Mouse (Mus musculus) G1E (cell line): ENCODE data around the gene Fam222a. TPM values are rescaled to one million over a fixed set of nuclear protein-coding genes. Genes with fewer than 3 reads are reported as not detected.

Source experiments
- ATAC-seq: 2 replicates; pipeline ENCODE4 v1.8.0; 2016; ENCODE audit warnings: mild to moderate bottlenecking; ENCODE audit not compliant: insufficient number of reproducible peaks, poor library complexity, low FRiP score, severe bottlenecking; ENCODE audit errors: extremely low read depth
- DNase-seq: peaks from one replicate; pipeline ENCODE4 v3.0.0; 2012; ENCODE audit warnings: low spot score
- H3K27me3 ChIP-seq: 2 replicates; pipeline ENCODE4 v1.6.1; 2012; ENCODE audit warnings: mild to moderate bottlenecking, low read length, inconsistent platforms; ENCODE audit not compliant: insufficient read depth
- H3K36me3 ChIP-seq: replicated peaks from 2 replicates; pipeline ENCODE3; 2012; ENCODE audit warnings: mild to moderate bottlenecking, inconsistent platforms
- H3K4me1 ChIP-seq: 2 replicates; pipeline ENCODE4 v1.6.1; 2012; ENCODE audit warnings: low read depth, low read length, inconsistent platforms, mixed read lengths; ENCODE audit not compliant: insufficient read depth
- H3K4me3 ChIP-seq: 2 replicates; pipeline ENCODE4 v1.5.1; 2012; ENCODE audit warnings: low read depth, mild to moderate bottlenecking, inconsistent platforms, low read length, moderate library complexity, mixed read lengths
- H3K9me3 ChIP-seq: replicated peaks from 2 replicates; pipeline ENCODE4 v1.6.1; 2012; ENCODE audit warnings: inconsistent platforms
- CTCF ChIP-seq: IDR thresholded peaks from 2 replicates; pipeline ENCODE4 v1.5.1; 2012; ENCODE audit warnings: low read depth, low read length, inconsistent platforms, mixed read lengths
- GATA1 ChIP-seq: IDR thresholded peaks from 2 replicates; pipeline ENCODE4 v1.6.1; 2012; ENCODE audit warnings: borderline replicate concordance, low read length, inconsistent platforms, mixed read lengths
- GATA2 ChIP-seq: IDR thresholded peaks from 2 replicates; pipeline ENCODE4 v1.6.1; 2012; ENCODE audit warnings: low read depth, low read length, inconsistent platforms, borderline replicate concordance
- POLR2AphosphoS5 ChIP-seq: IDR thresholded peaks from 2 replicates; pipeline ENCODE4 v1.6.1; 2012; ENCODE audit warnings: low read depth, low read length, inconsistent platforms; ENCODE audit not compliant: insufficient replicate concordance
- TAL1 ChIP-seq: conservative IDR thresholded peaks from 2 replicates; pipeline ENCODE4 v1.6.1; 2012; ENCODE audit warnings: low read depth, low read length, inconsistent platforms, mixed read lengths
- polyA plus RNA-seq: library from polyadenylated mRNA; stranded (reverse); fragments of >175 nt; gene quantifications from 2 replicates; pipeline ENCODE4 v1.2.3, GENCODE M21; 2012
- total RNA-seq, 2 experiments: library from RNA; stranded (forward) in 1 of 2; stranded (reverse) in 1 of 2; fragments of 200-1000 nt in 1 of 2; fragments of >200 nt in 1 of 2; fragmentation: Nextera tagmentation in 1 of 2; gene quantifications; 2 replicates each; pipeline ENCODE4 v1.2.3; 2014 to 2017

Fam222a gene
- total and polyA plus RNA-seq, 3 experiments: 0.71 to 6.9 (median 3.8) TPM

- no peak for TF ChIP-seq TAL1
- no peak for TF ChIP-seq GATA1
- no peak for TF ChIP-seq POLR2AphosphoS5
- no peak for TF ChIP-seq CTCF
- no peak for TF ChIP-seq GATA2
- Histone ChIP-seq H3K4me1 (peaks cover 18% of the 10 kb centered on the region), H3K27me3 (peaks cover 52% of the 10 kb centered on the region), H3K4me3 (no peak overlapping the region), H3K9me3 (no peaks in the 10 kb centered on the region), H3K36me3 (no peaks in the 10 kb centered on the region)
- DNase-seq (no peak), ATAC-seq (no peak)
Measured at GRCm38 (mm10) chr5:114644918-114645317, 77.1 kb downstream of the Fam222a start.

- DNase-seq: no peak
Measured at GRCm38 (mm10) chr5:114645916-114646315, 78.1 kb downstream of the Fam222a start.

GRCm38 (mm10) chr5:114647211-114647974, 79.6 kb downstream of the Fam222a start:
- Histone ChIP-seq H3K4me1 (peaks cover 16% of the 10 kb centered on the region), H3K9me3 (no peaks in the 10 kb centered on the region), H3K36me3 (no peaks in the 10 kb centered on the region), H3K27me3 (peaks cover 56% of the 10 kb centered on the region), H3K4me3 (no peak overlapping the region)
- no peak for ATAC-seq
- DNase-seq: no peak
- TF ChIP-seq TAL1 (no peak), POLR2AphosphoS5 (no peak), GATA2 (no peak), GATA1 (no peak)

More at GRCm38 (mm10) chr5:114645916-114646315, 78.1 kb downstream of the Fam222a start:
- Histone ChIP-seq H3K36me3 (no peaks in the 10 kb centered on the region), H3K4me3 (no peak overlapping the region), H3K9me3 (no peaks in the 10 kb centered on the region), H3K4me1 (peaks cover 16% of the 10 kb centered on the region), H3K27me3 (peaks cover 57% of the 10 kb centered on the region)
- ATAC-seq: no peak
- TF ChIP-seq POLR2AphosphoS5 (no peak), GATA2 (no peak), CTCF (no peak), TAL1 (no peak), GATA1 (no peak)

- no peak for ATAC-seq
- no peak for DNase-seq
- Histone ChIP-seq H3K4me1 (peaks cover 16% of the 10 kb centered on the region), H3K27me3 (peaks cover 63% of the 10 kb centered on the region), H3K9me3 (no peaks in the 10 kb centered on the region), H3K4me3 (no peak overlapping the region), H3K36me3 (no peaks in the 10 kb centered on the region)
- TF ChIP-seq GATA2 (no peak), POLR2AphosphoS5 (no peak), TAL1 (no peak), CTCF (no peak), GATA1 (no peak)
Measured at GRCm38 (mm10) chr5:114648728-114649311, 81.0 kb downstream of the Fam222a start.

GRCm38 (mm10) chr5:114651002-114651401, 83.2 kb downstream of the Fam222a start:
- DNase-seq (no peak), ATAC-seq (no peak)
- Histone ChIP-seq H3K9me3 (no peaks in the 10 kb centered on the region), H3K4me1 (peaks cover 8% of the 10 kb centered on the region; the same call in 1 of the 2 replicates), H3K27me3 (peaks cover 69% of the 10 kb centered on the region), H3K36me3 (no peaks in the 10 kb centered on the region), H3K4me3 (no peak overlapping the region)
- TF ChIP-seq GATA1 (no peak), TAL1 (no peak), GATA2 (no peak), POLR2AphosphoS5 (no peak), CTCF (no peak)

- H3K4me1 ChIP-seq: peaks cover 7% of the 10 kb centered on the region; the same call in 1 of the 2 replicates
- TF ChIP-seq GATA1: no peak
- no peak for TF ChIP-seq TAL1
- TF ChIP-seq GATA2: no peak
- no peak for TF ChIP-seq CTCF
- TF ChIP-seq POLR2AphosphoS5: no peak
- DNase-seq (no peak), ATAC-seq (no peak)
- no peaks in the 10 kb centered on the region for H3K9me3 ChIP-seq
- H3K4me3 ChIP-seq: no peak overlapping the region
- peaks cover 71% of the 10 kb centered on the region for H3K27me3 ChIP-seq
- no peaks in the 10 kb centered on the region for H3K36me3 ChIP-seq
Measured at GRCm38 (mm10) chr5:114651449-114651848, 83.6 kb downstream of the Fam222a start.
